Mouse (Mus musculus): ENCODE results near the gene Vars2. TPM values are rescaled to one million over a fixed set of nuclear protein-coding genes. Genes with fewer than 3 reads are reported as not detected.

Gene Vars2
- total and polyA plus RNA-seq, 3 experiments, result 14.0 to 30.3 (median 23.0) TPM

GRCm38 (mm10) chr17:35693906-35694305 is 26.5 kb upstream of the Vars2 start:
- TF ChIP-seq RAD21 (IDR thresholded peaks at IDR 0.05; ENCODE audit: low read depth, low read length) (no peak), USF2 (conservative IDR thresholded peaks at IDR 0.05; ENCODE audit: low read depth, low read length) (no peak), JUND (conservative IDR thresholded peaks at IDR 0.05; ENCODE audit: low read depth, low read length) (no peak), MEF2A (IDR thresholded peaks at IDR 0.05; ENCODE audit: borderline replicate concordance, low read depth, low read length) (no peak), MYC (IDR thresholded peaks at IDR 0.05; ENCODE audit: low read depth, low read length) (no peak), POLR2A (IDR thresholded peaks at IDR 0.05; ENCODE audit: low read depth, low read length) (no peak), SIN3A (IDR thresholded peaks at IDR 0.05; ENCODE audit: low read length) (no peak), CHD1 (IDR thresholded peaks at IDR 0.05; ENCODE audit: low read depth, low read length) (no peak), CHD2 (IDR thresholded peaks at IDR 0.05; ENCODE audit: low read length) (no peak), IRF4 (IDR thresholded peaks at IDR 0.05; ENCODE audit: low read depth, low read length) (no peak), TBP (conservative IDR thresholded peaks at IDR 0.05; ENCODE audit: low read depth, low read length) (no peak), KAT2A (IDR thresholded peaks at IDR 0.05; ENCODE audit: insufficient replicate concordance, low read length) (no peak), ETS1 (conservative IDR thresholded peaks at IDR 0.05; ENCODE audit: low read depth, low read length) (no peak), CTCF (conservative IDR thresholded peaks at IDR 0.05 in 1 of 2, IDR thresholded peaks at IDR 0.05 in 1 of 2; ENCODE audit: low read depth in 2 of 2, low read length in 2 of 2) (no peak), BHLHE40 (IDR thresholded peaks at IDR 0.05; ENCODE audit: low read depth, low read length) (no peak)
- dilution Hi-C loops (cut with MboI; ENCODE audit: extremely low pct_ligation_motif_present, extremely low pct_unique_long_range_greater_than_20kb, low sequenced_read_pairs) (no loop called here), in situ Hi-C loops (cut with MboI; ENCODE audit: low pct_ligation_motif_present, low pct_unique_long_range_greater_than_20kb, low sequenced_read_pairs) (no loop called here)
- Histone ChIP-seq H3K36me3 (replicated peaks in 1 of 2; ENCODE audit: control insufficient read depth in 1 of 2, insufficient read depth in 1 of 2, low read length in 1 of 2) (peaks cover 2 to 5% of the 10 kb centered on the region in 2 experiments), H3K9ac (ENCODE audit: insufficient read depth, low read depth) (no peak overlapping the region), H3K9me3 (replicated peaks; ENCODE audit: low read length) (peaks cover 5% of the 10 kb centered on the region), H3K27me3 (replicated peaks) (peaks cover 26% of the 10 kb centered on the region), H3K79me2 (replicated peaks; ENCODE audit: control insufficient read depth, extremely low read depth, insufficient read depth, poor library complexity, severe bottlenecking) (no peaks in the 10 kb centered on the region), H3K4me1 (ENCODE audit: control insufficient read depth in 1 of 2, insufficient read depth in 2 of 2) (peaks cover 0 to 21% of the 10 kb centered on the region in 2 experiments; a peak in 2 of 4 replicates), H3K4me2 (ENCODE audit: insufficient read depth, low read depth, poor library complexity, severe bottlenecking) (no peak overlapping the region), H3K27ac (ENCODE audit: insufficient read depth, low read depth) (no peak overlapping the region), H3K4me3 (replicated peaks in 1 of 3; ENCODE audit: low read depth in 2 of 3, low read length in 2 of 3, poor library complexity in 1 of 3) (no peak overlapping the region)
- DNase-seq (ENCODE audit: extremely low read depth), result no peak

- no peak overlapping the region for H3K4me3 ChIP-seq (replicated peaks in 1 of 3; ENCODE audit: low read depth in 2 of 3, low read length in 2 of 3, poor library complexity in 1 of 3)
- H3K9me3 ChIP-seq (replicated peaks; ENCODE audit: low read length), result peaks cover 5% of the 10 kb centered on the region
- H3K9ac ChIP-seq (ENCODE audit: insufficient read depth, low read depth), result no peak overlapping the region
- peaks cover 11 to 12% of the 10 kb centered on the region in 2 experiments for H3K36me3 ChIP-seq (replicated peaks in 1 of 2; ENCODE audit: control insufficient read depth in 1 of 2, insufficient read depth in 1 of 2, low read length in 1 of 2)
- DNase-seq (ENCODE audit: extremely low read depth), result no peak
- peaks cover 12% of the 10 kb centered on the region for H3K27me3 ChIP-seq (replicated peaks)
- H3K4me2 ChIP-seq (ENCODE audit: insufficient read depth, low read depth, poor library complexity, severe bottlenecking), result no peak overlapping the region
- TF ChIP-seq POLR2AphosphoS2 (IDR thresholded peaks at IDR 0.05; ENCODE audit: low read depth, low read length) (no peak), MXI1 (IDR thresholded peaks at IDR 0.05; ENCODE audit: low read depth, low read length) (no peak), PAX5 (IDR thresholded peaks at IDR 0.05; ENCODE audit: low read length) (no peak), JUN (IDR thresholded peaks at IDR 0.05; ENCODE audit: insufficient read depth, low read depth, low read length) (no peak), CTCF (conservative IDR thresholded peaks at IDR 0.05 in 1 of 2, IDR thresholded peaks at IDR 0.05 in 1 of 2; ENCODE audit: low read depth in 2 of 2, low read length in 2 of 2) (no peak)
- peaks cover 5 to 28% of the 10 kb centered on the region in 2 experiments; a peak in 2 of 4 replicates for H3K4me1 ChIP-seq (ENCODE audit: control insufficient read depth in 1 of 2, insufficient read depth in 2 of 2)
- in situ Hi-C loops (cut with MboI; ENCODE audit: low pct_ligation_motif_present, low pct_unique_long_range_greater_than_20kb, low sequenced_read_pairs) (no loop called here), dilution Hi-C loops (cut with MboI; ENCODE audit: extremely low pct_ligation_motif_present, extremely low pct_unique_long_range_greater_than_20kb, low sequenced_read_pairs) (no loop called here)
- H3K27ac ChIP-seq (ENCODE audit: insufficient read depth, low read depth), result no peak overlapping the region
- H3K79me2 ChIP-seq (replicated peaks; ENCODE audit: control insufficient read depth, extremely low read depth, insufficient read depth, poor library complexity, severe bottlenecking), result no peaks in the 10 kb centered on the region
Measured at GRCm38 (mm10) chr17:35692368-35692767, 25.0 kb upstream of the Vars2 start.
